Mouse (Mus musculus) adipocyte (in vitro differentiated cells): ENCODE measurements around the gene Cby3.
"Not testable (repeated sequence)": the region's sequence is repeated elsewhere in the genome, so short reads cannot be mapped to it uniquely, and the experiment has no call there.

Experiments
- DNase-seq: peaks from one replicate; pipeline ENCODE4 v3.0.0-alpha.2; 2016; ENCODE audit warnings: low spot score

Gene Cby3

GRCm38 (mm10) chr11:50354162-50354561 is at the start of gene Cby3:
Gene Cby3 (plus strand): TSS chr11:50354462.
- no peak for DNase-seq

DNA sequence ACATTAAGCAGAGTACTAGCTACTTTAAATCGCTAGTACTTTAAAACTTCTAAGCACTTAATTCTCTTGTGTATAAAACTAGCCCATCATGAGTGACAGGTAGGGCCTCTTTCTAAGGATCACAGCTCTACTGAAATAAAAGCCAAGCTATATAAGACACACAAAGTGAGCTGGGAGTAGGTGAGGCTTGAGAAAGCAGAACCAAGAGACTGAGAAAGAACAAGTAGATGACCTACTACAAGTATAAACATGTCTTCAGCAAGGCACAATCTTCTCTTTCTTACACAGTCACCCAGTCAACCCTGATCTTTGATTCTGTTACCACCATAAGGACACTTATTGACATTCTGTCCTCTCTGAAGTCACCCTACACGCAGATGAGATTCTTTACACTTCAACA is 41.5 kb upstream of the Cby3 start:
- no peak for DNase-seq

DNA sequence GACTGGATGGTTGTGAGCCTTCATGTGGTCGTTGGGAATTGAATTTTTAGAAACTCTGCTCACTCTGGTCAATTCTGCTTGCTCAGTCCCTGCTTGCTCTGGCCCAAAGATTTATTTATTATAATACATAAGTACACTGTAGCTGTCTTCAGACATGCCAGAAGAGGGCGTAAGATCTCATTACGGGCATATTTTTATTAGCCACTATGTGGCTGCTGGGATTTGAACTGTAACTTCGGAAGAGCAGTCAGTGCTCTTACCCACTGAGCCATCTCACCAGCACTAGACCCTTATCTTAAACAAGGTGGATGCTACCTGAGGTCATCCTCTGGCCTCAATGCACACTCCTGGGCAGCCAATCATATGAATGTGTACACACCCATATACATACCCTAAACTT is 34.9 kb upstream of the Cby3 start:
- DNase-seq: not testable (repeated sequence)

DNA sequence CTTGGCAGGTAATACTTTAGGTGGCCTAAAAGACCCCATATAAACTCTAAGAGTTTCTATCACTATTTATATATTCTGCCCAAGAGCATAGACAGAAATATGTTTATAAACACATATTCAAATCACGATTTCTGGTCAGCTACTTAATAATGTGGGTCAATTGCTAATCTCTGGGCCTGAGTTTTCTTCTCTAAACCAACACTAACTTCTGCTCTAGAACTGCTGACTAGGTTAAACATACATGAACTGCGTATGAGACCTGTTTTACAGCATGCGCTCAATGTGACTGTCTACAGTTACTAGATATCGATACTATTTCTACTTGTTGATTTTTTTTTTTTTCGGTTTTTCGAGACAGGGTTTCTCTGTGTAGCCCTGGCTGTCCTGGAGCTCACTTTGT is 33.0 kb upstream of the Cby3 start:
- DNase-seq: no peak

- DNase-seq: no peak
Measured at GRCm38 (mm10) chr11:50322345-50322744, 31.9 kb upstream of the Cby3 start.

DNA sequence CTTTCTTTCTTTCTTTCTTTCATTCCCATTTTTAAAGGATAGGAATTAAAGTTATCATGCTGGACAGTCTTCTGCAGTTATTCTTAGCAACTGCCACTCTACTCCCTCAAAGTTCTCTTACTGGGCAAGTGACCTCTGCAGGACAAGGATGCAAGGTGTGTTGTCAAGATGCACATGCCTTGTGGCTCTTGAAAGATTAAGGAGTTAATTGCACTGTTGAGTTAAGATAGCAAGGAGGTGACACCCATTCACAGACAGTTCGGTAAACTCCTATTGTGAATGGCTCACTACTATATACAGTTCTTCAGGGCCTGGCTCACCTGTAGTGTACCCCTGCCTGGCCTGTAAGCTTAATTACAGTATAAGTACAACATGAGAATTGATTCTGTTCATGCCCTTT is 30.4 kb upstream of the Cby3 start:
- DNase-seq: no peak

DNA sequence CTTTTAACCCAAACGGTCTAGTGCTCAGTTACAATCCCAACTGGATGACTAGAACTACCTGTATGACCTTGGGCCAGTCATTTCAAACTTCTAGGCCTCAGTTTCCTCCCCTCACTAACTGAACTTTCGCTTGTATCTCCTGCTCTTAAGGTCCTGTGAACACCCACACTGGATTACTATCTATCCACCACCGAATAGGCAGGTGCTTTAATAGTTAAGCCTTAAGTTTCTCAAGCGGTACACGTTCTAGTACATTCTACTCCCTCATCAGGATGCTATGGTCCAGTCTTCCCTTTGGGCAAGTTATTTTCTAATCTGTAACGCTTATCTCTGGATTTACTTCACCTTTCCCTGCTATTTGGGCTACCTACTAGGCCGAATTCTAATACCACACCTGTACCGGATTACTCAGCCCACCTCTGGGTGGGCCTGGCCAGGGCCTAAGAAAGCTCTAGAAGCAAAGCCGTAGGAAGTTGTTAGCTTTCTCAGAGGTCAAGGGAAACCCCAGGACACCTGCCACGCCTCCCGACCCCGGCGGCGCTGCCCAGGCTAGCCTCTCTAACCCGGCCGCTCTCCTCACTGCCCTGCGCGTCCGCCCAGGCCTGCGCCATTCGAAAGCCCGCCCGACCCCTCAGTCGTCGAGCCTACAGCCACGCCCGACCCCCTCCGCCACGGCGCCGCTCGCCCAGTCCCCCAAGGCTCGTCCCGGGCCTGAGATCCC is 29.4 kb upstream of the Cby3 start:
- peak; percentile 24 for DNase-seq

- peak; percentile 99 for DNase-seq
Measured at GRCm38 (mm10) chr11:50325496-50326301, 28.6 kb upstream of the Cby3 start, which contains the start of gene Canx. Gene Canx (minus strand): TSS chr11:50325673.

DNA sequence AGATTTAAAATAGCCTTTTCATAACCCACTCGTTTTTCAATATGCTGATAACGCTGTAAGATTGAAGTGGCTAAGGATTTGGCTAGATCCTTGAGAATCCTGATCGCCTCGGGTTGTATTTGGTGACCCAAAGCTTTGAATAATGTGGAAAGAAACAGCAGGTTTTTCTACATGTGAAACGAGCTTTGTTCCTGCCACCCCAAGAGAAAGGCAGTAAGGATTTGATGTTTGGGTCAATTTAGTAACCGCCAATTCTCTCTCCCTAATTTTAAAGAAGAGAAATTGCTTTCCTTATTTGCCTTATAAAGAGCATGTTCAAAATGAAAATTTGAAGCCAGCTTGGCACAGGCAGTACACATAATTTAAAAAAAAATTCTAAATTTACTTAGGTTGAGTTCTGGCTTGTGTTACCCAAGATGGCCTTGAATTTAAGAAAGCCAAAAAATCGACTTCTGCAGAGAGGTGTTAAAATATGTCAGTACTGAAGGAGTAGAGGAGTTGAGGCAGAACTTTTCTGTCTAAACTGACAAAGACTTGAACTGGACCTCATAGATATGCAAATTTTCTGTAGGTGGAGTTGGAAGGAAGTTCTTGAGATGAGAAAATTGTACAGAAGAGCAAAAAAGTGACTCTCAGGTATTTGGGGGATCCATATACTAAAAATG is 27.8 kb upstream of the Cby3 start:
- DNase-seq: peak; percentile 18

DNA sequence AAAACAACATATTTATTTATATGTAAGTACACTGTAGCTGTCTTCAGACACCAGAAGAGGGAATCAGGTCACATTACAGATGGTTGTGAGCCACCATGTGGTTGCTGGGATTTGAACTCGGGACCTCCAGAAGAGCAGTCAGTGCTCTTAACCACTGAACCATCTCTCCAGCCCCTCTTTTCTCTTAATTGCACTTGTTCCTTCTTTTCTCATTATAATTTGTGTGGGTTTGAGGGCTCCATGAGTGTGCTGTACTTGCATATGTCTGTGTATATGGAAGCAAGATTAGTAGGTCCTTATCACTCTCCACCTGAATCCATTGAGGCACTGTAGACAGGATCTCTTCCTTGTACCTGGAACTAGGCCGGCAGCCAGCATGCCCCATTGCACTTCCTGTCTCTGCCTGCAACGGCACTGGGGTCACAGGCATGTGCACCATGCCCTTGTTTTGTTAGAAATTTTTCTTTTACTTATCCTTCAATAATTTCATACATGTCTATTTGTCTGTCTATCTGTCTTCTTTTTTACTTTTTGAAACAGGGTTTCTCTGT is 26.1 kb upstream of the Cby3 start:
- no peak for DNase-seq

GRCm38 (mm10) chr11:50329378-50329777 is 24.9 kb upstream of the Cby3 start:
- DNase-seq: no peak

DNA sequence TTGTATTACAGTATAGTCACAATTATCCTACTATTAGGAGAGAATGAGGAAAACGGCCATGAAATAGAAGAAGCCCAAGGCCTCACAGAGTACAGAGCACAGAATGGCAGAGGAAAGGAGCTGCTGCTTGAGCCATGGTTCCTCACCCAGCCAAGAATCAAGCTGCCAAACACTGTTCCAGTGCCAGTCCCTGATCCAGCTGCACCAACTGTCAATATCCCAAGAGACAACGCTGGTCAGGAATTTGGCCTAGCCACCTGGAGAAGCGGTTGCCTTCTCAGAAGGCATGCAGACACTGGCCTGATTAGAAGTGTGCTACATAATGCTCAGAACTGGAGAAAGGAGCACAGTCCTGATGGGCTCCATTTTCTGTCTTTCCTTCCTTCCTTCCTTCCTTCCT is 21.1 kb upstream of the Cby3 start:
- peak; percentile 67 for DNase-seq

DNA sequence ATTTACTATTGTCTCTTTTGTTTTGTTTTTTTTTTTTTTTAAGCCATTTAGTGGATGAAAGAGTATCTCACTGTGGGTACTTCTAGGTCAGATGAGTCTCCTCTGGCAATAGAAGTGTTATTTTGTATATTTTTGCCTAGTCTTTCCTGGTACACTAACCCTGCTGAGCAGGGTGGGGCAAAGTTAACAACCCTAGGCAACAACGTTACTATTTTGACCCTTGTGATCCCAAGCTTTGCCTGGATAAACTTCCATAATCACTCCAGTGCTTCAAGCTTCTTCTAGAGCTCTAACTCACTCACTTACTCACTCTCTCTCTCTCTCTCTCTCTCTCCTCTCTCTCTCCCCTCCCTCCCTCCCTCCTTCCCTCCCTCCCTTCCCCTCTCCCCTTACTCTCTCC is 18.1 kb upstream of the Cby3 start:
- DNase-seq: peak; percentile 24

DNA sequence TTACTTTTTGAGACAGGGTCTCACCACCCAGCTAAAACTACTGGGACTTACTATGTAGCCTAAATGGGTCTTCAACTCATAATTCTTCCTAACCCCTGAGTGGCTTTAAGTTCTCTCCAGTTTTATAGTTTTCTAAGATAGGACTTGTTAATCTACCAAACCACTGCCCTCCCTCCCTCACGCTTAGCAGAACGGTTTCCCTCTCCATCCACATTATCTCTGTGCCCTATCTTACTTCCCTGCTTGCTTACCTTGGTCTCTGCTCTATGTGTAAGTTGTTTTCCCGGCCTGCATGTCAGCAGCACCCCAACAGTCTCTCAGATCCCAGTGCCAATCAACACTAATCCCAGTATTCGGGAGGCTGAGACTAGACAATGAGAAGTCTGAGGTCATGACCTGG is 17.4 kb upstream of the Cby3 start:
- DNase-seq: no peak

DNA sequence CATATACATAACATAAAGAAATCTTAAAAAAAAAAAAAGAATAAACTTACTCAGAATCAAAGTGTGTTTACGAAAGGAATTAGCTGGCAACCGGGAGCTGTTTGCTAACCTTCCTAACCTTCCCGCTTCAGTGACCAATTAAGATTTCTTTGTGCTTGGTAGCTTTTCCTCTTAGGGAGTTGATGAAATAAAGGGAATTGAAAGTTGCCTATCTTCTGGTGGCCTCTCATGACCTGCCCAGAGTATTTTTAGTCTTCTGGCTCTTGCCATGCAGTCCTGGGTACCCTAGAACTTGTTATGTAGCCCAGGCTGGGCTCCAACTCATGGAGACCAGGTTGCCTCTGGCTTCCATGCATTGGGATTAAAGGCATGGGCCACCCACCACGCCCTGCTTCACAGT is 8.8 kb upstream of the Cby3 start:
- DNase-seq: no peak

- DNase-seq: no peak
Measured at GRCm38 (mm10) chr11:50346256-50347032, 7.8 kb upstream of the Cby3 start.

GRCm38 (mm10) chr11:50352177-50352576 is 2.1 kb upstream of the Cby3 start:
- no peak for DNase-seq

DNA sequence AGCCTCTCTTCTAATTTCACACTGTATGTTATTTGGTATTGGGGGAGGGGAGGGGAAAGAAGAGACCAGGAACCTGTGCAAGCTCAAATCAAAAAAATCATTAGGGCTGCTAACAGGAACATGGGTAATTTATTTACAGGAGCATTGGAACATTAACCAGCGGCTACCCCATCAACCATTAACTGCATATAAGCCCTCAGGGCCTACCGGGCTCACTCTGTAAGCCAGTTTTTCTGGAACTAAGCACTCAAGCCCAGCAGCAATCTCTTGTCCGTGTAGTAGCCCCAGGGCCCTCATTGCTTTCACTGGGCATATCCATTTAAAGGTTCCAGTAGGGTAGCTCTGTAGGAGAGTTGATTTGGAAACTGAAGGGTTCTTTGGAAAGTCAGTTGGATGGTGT is 589 bp downstream of the Cby3 start:
- no peak for DNase-seq

DNA sequence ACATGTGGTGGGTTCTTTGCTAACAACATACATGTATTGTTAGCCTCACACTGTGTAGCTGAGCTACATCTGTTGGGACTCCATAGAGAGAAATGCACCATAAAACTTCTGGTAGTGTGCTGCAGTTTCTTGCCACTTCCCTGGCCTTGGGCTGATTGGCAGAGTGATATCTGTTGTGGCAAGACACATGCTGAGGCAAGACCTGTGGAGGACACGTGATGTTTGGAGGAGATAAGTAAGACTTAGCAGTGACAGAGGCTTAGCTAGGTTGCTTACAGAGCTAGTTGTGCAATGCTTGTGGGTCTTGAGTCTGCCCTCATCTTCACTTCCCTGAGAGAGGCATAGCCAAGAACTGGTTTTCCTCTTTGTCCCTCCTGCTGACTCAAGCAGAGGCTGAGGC is 1.1 kb downstream of the Cby3 start:
- no peak for DNase-seq

- no peak for DNase-seq
Measured at GRCm38 (mm10) chr11:50358950-50359861, 4.9 kb downstream of the Cby3 start.

DNA sequence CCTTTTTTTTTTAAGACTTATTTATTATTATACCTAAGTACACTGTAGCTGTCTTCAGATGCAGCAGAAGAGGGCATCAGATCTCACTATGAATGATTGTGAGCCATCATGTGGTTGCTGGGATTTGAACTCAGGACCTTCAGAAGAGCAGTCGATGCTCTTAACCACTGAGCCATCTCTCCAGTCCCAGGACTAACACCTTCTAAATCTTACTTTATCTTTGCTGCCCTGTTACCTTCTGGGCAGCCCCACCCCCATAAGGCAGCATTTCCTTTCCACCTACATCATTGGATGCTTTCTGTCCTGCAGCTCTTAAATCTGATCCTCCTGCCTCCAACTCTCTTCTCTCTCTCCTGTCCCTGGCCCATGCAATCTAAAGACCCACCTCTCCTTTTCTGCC is 7.0 kb downstream of the Cby3 start:
- DNase-seq: not testable (repeated sequence)
